Mouse (Mus musculus) NIH3T3 (cell line): ENCODE measurements around the gene Cckbr.

Experiments used
- DNase-seq: peaks from one replicate; pipeline ENCODE4 v3.0.0-alpha.2; 2012; ENCODE audit warnings: low read depth

Gene Cckbr

DNA sequence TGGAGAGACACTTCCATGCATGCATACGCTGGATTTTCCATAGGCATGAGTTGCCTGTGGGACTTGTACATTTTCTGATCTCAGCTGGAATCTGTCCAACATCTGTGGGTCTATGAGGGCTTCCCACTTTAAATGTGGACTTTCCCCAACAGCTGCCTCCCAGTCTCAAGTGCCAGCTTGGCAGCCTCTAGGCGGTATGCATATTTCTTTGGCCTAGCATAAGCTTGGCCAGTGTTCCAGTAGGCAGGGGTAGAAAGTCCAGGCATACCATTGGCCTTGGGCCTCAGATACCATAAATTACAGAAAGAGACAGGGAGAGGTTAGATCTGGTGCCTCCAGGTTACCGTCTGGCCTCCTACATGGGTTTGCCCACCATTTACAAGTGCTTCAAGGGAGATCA is 72.3 kb downstream of the Cckbr start:
- DNase-seq: no peak

DNA sequence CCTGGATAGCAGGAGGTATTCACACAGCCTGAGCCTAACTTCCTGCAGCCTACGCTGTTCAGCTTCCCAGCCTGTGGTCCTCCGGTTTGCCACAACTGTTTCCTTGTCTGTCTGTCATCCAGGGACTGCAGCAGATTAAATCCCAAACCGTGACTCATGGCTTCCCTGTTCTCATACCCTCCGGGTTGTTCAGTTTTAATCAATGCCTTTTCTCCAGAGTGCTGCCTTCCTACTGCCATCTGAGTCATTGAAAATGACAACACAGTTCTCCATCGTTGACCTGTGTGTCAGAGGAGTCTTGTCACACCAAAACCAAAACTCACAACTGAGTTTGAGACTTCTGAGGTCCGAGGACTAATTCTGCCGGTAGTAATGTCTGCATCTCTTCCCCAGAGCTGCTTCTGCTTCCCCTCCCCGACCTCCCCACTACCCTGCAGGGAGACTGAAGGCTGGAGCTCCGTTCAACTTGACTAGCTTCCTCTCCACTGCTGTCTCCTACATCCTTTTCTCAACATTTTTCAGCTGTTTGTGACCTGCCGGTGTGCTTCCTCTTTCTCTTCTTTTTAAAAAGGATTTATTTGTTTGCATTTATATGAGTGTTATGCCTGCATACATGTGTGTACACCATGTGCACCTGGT is 73.4 kb downstream of the Cckbr start:
- DNase-seq: peak; percentile 65

DNA sequence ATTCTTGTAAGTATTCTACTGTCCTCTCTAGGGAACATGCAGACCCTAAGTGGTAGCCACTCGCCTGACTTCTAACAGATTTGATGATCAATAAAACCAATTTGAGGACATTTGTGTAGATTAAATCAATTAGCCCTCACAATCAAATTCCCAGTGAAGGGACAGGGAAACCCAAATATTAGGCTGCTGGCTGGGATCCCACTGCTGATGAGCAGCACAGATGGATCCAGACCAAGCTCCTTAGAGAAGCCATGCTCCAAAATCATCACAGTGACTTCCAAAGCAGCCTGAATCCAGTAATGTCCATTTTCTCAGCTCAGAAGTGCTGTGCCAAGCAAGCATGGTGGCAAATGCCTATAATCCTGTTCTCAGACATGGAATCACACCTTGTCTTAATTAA is 74.1 kb downstream of the Cckbr start:
- DNase-seq: no peak

- DNase-seq: peak; percentile 51
Measured at GRCm38 (mm10) chr7:105501984-105502383, 76.5 kb downstream of the Cckbr start.

- DNase-seq: no peak
Measured at GRCm38 (mm10) chr7:105507257-105507656, 81.7 kb downstream of the Cckbr start.

GRCm38 (mm10) chr7:105510143-105510542 is 84.6 kb downstream of the Cckbr start:
- DNase-seq: no peak

- peak; percentile 70 for DNase-seq
Measured at GRCm38 (mm10) chr7:105513845-105514291, 88.3 kb downstream of the Cckbr start.

DNA sequence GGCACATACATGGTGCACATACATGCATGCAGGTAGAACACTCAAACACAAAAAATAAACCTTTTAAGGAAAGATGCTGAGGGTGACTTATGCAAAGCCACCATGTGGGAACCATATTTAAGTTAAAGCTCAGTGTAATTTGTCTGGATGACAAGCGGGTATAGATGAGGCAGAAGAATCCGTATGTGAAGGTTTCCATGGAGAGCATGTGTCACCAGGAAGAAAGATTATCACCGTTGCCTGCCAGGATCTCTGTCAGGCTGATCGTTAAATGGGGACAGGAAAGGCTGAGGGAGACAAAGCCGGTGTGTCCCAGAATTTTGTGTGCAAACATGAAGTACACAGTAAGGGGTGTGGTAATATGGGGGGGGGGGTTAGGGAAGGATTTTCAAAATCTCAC is 89.0 kb downstream of the Cckbr start:
- no peak for DNase-seq

- DNase-seq: peak; percentile 71
Measured at GRCm38 (mm10) chr7:105515178-105515577, 89.6 kb downstream of the Cckbr start.

DNA sequence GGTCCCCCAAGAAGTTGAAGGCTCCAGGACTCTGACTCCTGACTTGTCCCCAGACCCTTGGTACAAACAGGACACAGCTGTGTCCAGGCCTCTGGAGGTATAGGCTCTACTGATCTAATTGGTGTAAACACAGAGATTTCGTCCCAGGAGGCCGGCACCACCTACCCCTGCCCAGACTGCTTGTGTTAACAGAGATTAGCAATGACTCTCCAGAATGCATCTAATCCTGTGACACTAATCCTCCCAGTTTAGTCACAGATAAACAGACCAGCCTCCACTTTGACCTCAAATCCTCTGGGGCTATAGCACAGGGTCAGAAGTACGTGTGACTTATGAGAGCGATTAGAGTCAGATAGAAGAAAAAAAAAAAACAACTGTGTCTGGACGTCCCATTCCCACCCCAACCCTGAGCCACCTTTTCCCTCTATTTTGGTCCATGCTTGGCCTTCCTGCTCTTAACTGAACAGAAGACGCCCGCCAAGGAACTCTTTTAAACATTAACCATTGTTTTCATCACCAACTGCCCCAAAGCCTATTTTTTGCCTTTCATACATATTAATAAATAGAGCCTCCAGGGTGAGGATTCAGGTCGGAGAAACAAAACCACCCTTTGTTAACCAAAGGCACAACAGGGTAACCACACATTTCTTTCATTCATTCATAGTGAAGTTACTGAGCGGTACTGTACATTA is 91.3 kb downstream of the Cckbr start:
- no peak for DNase-seq

- no peak for DNase-seq
Measured at GRCm38 (mm10) chr7:105519336-105519735, 93.8 kb downstream of the Cckbr start.

GRCm38 (mm10) chr7:105519771-105520170 is 94.2 kb downstream of the Cckbr start:
- DNase-seq: no peak

DNA sequence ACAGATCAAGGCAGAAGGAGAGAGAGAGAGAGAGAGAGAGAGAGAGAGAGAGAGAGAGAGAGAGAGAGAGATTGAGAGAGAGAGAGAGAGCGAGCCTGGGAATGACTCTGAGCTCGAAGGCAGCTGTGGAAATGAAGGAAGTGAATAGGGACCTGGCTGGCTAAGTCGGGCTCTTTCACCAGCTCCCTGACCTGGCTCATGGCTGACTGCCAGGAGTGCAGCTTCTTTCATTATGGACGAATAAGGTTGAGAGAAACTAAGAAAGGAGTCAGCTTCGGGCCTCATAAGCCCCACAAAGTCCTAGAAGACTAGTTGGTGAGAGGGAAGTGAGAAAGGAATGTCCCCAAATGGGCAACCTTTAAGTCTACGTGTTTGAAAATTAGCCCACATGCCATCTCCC is 94.7 kb downstream of the Cckbr start:
- peak; percentile 46 for DNase-seq
